Mouse (Mus musculus) heart, postnatal 0 days (tissue): ENCODE measurements at regions not wholly inside any gene's neighbourhood (a gene's known extent, or its start where the extent isn't known, plus 50 kb on each side); places are given as distances from the start of the nearest gene placed in this dataset.

Experiments
- ATAC-seq: fragments of 200-750 bp; cut with Nextera tagmentation; 2 replicates; pipeline ENCODE4 v1.8.0; 2017; ENCODE audit warnings: low read depth, moderate number of reproducible peaks, moderate library complexity; ENCODE audit not compliant: insufficient read depth
- DNase-seq: peaks from one replicate; pipeline ENCODE4 v3.0.0-alpha.2; 2016; ENCODE audit warnings: low spot score
- H3K27ac ChIP-seq: fragments of 300-500 bp; sonication (generic); 2 replicates; pipeline ENCODE4 v1.5.1; 2014; ENCODE audit warnings: low read depth, mild to moderate bottlenecking
- H3K27me3 ChIP-seq: fragments of 300-500 bp; sonication (generic); 2 replicates; pipeline ENCODE4 v1.6.1; 2014; ENCODE audit warnings: low read length, mixed read lengths; ENCODE audit not compliant: control insufficient read depth, insufficient read depth
- H3K36me3 ChIP-seq: fragments of 300-500 bp; sonication (generic); replicated peaks from 2 replicates; pipeline ENCODE4 v1.6.1; 2014; ENCODE audit warnings: low read length, mixed read lengths; ENCODE audit not compliant: control insufficient read depth, insufficient read depth
- H3K4me1 ChIP-seq: fragments of 300-500 bp; sonication (generic); 2 replicates; pipeline ENCODE4 v1.6.1; 2014; ENCODE audit warnings: antibody characterized with exemption; ENCODE audit not compliant: control insufficient read depth, insufficient read depth
- H3K4me2 ChIP-seq: fragments of 300-500 bp; sonication (generic); 2 replicates; pipeline ENCODE4 v1.6.1; 2014; ENCODE audit warnings: low read depth, mild to moderate bottlenecking, low read length, moderate library complexity
- H3K4me3 ChIP-seq: fragments of 300-500 bp; sonication (generic); 2 replicates; pipeline ENCODE4 v1.5.1; 2014; ENCODE audit warnings: low read depth, low read length
- H3K9ac ChIP-seq: fragments of 300-500 bp; sonication (generic); replicated peaks from 2 replicates; pipeline ENCODE4 v1.6.1; 2014; ENCODE audit warnings: low read depth, low read length, mixed read lengths
- H3K9me3 ChIP-seq: fragments of 300-500 bp; sonication (generic); replicated peaks from 2 replicates; pipeline ENCODE4 v1.6.1; 2016; ENCODE audit warnings: low read length; ENCODE audit not compliant: control insufficient read depth
- CTCF ChIP-seq: IDR thresholded peaks from 2 replicates; pipeline ENCODE4 v1.5.1; 2016; ENCODE audit warnings: antibody characterized with exemption, control low read depth, low read depth
- EP300 ChIP-seq: IDR thresholded peaks from 2 replicates; pipeline ENCODE4 v1.6.1; 2016; ENCODE audit warnings: antibody characterized with exemption, low read depth
- WGBS: fragments of 180-500 bp; shearing (Covaris S2); extraction: QIAGEN DNeasy Blood & Tissue Kit; methylation state at CpG from one replicate; pipeline ENCODE4 v1.1.7; 2014; 5-methylcytosine and 5-hydroxymethylcytosine counted together

DNA sequence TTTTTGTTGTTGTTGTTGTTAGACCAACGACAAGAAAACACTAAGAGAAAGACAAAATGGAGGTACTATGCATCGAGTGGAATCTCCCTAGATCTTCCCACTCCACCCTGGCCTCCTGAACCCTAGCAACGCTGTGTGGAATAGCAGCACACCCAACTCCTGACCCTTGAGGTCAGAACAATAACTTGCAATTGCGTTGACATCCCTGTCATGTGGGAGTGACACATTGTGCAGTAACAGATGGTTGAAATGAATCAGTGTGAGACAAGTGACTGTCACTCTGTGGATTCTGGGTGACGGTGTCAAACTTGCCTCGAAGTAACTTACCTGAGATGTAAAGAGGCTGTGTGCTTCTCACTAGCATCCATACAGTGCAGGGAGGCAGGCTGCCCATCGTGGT is 167.1 kb upstream of the Kiz start:
- 67% methylated on average over 7 of the region's 7 CpGs for WGBS
- ATAC-seq (no peak), DNase-seq (no peak)
- no peaks in the 10 kb centered on the region for H3K27me3 ChIP-seq
- H3K4me3 ChIP-seq: no peak overlapping the region
- H3K9me3 ChIP-seq: no peaks in the 10 kb centered on the region
- no peak overlapping the region for H3K9ac ChIP-seq
- no peaks in the 10 kb centered on the region for H3K36me3 ChIP-seq
- TF ChIP-seq CTCF (no peak), EP300 (no peak)
- no peak overlapping the region for H3K27ac ChIP-seq
- no peak overlapping the region for H3K4me2 ChIP-seq
- H3K4me1 ChIP-seq: no peaks in the 10 kb centered on the region

DNA sequence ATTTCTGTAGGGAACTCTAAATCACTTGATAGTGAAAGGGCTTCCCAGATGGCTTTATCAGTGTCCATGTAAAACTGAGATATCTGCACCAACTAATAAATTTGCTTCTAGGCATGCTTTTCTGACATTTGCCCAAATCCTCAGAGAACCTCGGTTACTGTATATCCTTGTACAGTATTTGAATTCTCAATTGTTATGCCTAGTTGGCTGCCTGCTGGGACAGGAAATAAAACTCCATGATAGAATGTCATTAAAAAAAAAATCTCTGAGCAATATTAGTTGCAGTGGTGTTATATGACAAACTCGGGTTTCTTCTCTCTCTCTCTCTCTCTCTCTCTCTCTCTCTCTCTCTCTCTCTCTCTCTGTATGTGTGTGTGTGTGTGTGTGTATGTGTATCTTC is 162.2 kb upstream of the Kiz start:
- DNase-seq: no peak
- no peak for ATAC-seq
- H3K9me3 ChIP-seq: no peaks in the 10 kb centered on the region
- H3K4me2 ChIP-seq: no peak overlapping the region
- H3K9ac ChIP-seq: no peak overlapping the region
- no peaks in the 10 kb centered on the region for H3K4me1 ChIP-seq
- no peak overlapping the region for H3K27ac ChIP-seq
- no peak for TF ChIP-seq CTCF
- no peak for TF ChIP-seq EP300
- no peak overlapping the region for H3K4me3 ChIP-seq
- H3K27me3 ChIP-seq: no peaks in the 10 kb centered on the region
- no peaks in the 10 kb centered on the region for H3K36me3 ChIP-seq
- 47% methylated on average over 2 of the region's 2 CpGs for WGBS

DNA sequence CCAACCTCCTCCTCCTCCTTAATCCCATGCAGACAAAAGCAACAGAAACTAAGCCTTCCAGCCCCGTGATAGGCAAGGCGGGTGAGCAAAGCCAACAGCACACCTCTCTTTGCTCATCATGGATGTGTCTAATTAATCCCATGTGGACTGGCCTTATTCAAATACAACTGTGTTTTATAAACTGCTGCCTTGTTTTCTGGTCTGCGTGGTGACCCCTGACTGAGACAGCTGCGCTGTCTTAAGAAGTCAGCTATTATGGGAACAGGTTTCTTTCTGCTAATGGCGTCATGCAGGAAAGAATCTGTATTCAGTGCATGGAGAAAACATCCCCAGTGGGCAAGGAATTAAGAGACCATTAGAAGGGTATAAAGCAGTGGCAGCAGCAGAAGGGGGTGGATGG is 161.6 kb upstream of the Kiz start:
- Histone ChIP-seq H3K4me1 (no peaks in the 10 kb centered on the region), H3K4me3 (no peak overlapping the region), H3K9ac (no peak overlapping the region), H3K9me3 (no peaks in the 10 kb centered on the region), H3K27me3 (no peaks in the 10 kb centered on the region), H3K36me3 (no peaks in the 10 kb centered on the region), H3K4me2 (no peak overlapping the region), H3K27ac (no peak overlapping the region)
- DNase-seq (no peak), ATAC-seq (no peak)
- no peak for TF ChIP-seq CTCF
- no peak for TF ChIP-seq EP300
- 59% methylated on average over 5 of the region's 5 CpGs for WGBS

DNA sequence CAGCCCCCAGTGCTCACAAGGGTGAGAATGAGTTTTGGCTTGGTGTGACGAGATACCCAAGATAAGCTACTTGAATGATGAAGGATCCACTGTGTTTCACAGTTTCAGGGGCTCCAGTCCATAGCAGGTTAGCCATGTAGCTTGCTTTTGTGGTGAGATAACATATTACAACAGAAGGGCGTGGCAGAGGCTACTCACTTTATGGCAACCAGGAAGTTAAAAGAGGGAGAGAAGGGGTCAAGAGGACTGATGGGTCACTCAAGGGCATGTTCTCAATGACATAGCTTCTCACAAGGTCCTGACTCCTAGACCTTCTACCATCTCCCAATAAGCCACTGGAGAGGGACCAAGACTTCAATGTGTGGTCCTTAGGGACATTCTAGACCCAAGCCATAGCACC is 159.4 kb upstream of the Kiz start:
- WGBS: 70% methylated on average over 2 of the region's 2 CpGs
- DNase-seq (no peak), ATAC-seq (no peak)
- Histone ChIP-seq H3K9me3 (no peaks in the 10 kb centered on the region), H3K4me2 (no peak overlapping the region), H3K4me1 (no peaks in the 10 kb centered on the region), H3K27ac (no peak overlapping the region), H3K27me3 (no peaks in the 10 kb centered on the region), H3K4me3 (no peak overlapping the region), H3K9ac (no peak overlapping the region), H3K36me3 (no peaks in the 10 kb centered on the region)
- TF ChIP-seq EP300 (no peak), CTCF (no peak)

DNA sequence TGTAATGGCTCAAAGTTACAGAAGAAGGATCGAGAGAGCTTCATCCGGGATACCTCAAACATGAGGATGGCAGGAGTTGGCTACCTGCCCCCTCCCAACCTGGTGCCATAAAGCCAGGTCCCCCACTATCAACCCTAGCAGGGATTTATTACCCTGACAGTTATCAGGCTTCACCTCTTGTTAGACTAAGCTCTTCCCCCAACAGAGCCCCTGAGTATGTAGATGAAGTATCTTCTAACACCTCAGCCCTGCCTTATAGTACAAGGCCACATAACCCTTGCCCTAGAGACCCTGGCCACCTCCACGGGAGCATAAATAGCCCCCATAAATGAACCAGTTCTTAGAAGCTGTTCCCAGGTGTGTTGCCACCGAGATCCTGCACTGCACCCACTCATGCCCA is 158.9 kb upstream of the Kiz start:
- H3K4me3 ChIP-seq: no peak overlapping the region
- H3K27ac ChIP-seq: no peak overlapping the region
- TF ChIP-seq EP300 (no peak), CTCF (no peak)
- DNase-seq: no peak
- H3K9ac ChIP-seq: no peak overlapping the region
- no peak for ATAC-seq
- 72% methylated on average over 4 of the region's 4 CpGs for WGBS
- no peaks in the 10 kb centered on the region for H3K9me3 ChIP-seq
- H3K27me3 ChIP-seq: no peaks in the 10 kb centered on the region
- H3K4me2 ChIP-seq: no peak overlapping the region
- no peaks in the 10 kb centered on the region for H3K36me3 ChIP-seq
- H3K4me1 ChIP-seq: no peaks in the 10 kb centered on the region

DNA sequence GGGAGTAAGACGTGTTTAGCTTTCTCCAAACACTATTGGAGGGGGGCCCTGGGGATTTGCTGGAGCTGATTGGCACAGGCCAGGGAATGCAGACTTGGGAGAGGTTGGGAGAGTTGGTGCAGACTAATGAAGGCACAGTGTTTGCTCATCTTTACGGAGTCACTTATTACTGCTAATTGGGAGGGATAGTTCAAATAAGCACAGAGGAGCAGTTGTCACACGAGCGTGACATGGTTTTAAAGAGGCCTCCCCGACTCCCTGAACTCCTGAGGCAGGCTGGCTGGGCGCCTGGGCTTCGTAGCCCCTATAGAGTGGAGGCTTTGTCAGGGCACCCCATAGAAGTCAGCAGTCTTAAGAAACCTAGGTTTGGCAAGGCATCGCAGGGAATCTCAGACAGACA is 145.0 kb upstream of the Kiz start:
- H3K4me2 ChIP-seq: no peak overlapping the region
- no peak overlapping the region for H3K27ac ChIP-seq
- H3K27me3 ChIP-seq: no peaks in the 10 kb centered on the region
- H3K4me3 ChIP-seq: no peak overlapping the region
- ATAC-seq: no peak
- no peak for DNase-seq
- no peaks in the 10 kb centered on the region for H3K4me1 ChIP-seq
- WGBS: 69% methylated on average over 8 of the region's 8 CpGs
- H3K36me3 ChIP-seq: no peaks in the 10 kb centered on the region
- no peak for TF ChIP-seq CTCF
- TF ChIP-seq EP300: no peak
- H3K9ac ChIP-seq: no peak overlapping the region
- no peaks in the 10 kb centered on the region for H3K9me3 ChIP-seq
